Mouse (Mus musculus): ENCODE data around the gene Bckdk.

- TF ChIP-seq CTCF (IDR thresholded peaks at IDR 0.05; ENCODE audit: low read depth, low read length) (no peak), POLR2A (IDR thresholded peaks at IDR 0.05; ENCODE audit: extremely low read depth, insufficient read depth, low read length) (no peak)
Observed at GRCm38 (mm10) chr7:127944614-127945013, 40.7 kb downstream of the Bckdk start.
